9 mouse cellular contexts compared by ENCODE assay signal in the genomic region with DNA sequence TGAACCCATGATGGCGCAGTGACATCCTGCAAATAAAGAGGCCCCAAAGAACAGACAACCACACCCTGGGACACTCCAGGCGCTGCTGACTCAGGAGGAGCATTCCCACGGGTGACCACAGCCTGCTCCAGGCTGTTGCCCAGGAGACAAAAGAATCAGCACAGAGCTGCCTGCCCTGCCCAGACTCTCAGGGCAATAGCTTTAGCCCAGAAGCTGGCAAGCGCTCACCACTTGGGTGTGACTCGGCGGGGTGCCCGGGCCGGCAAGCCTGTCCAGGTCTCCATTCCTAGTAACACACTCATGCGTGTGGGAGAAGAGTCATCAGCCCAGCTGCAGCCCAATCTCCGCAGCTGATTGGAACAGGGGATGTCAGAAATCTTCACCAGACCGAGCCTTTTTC.
DNase-seq lines count a peak whose midpoint lies in the region; ATAC-seq lines count a peak whose summit lies in the region.
"Had no signal": no experiment of that assay in that cellular context is flagged by ENCODE, and none has a peak within 500 bp of the region (broad histone marks: within the 10 kb centered on the region; RNA-seq: fewer than 3 reads in every experiment).

No protein-coding gene starts in this region.

- intact Hi-C loops in left cerebral cortex, postnatal 25 days (cut with DNase I), result no loop called here

- WGBS in hindbrain, embryonic 10.5 days, result 57% methylated on average over 11 of the region's 11 CpGs
- WGBS in hindbrain, embryonic 11.5 days, result 59% methylated on average over 11 of the region's 11 CpGs
- 44% methylated on average over 11 of the region's 11 CpGs for WGBS in hindbrain, embryonic 14.5 days
- 37% methylated on average over 11 of the region's 11 CpGs for WGBS in neural tube, embryonic 15.5 days

- no peak for DNase-seq in hindbrain, embryonic 10.5 days (ENCODE audit: low spot score)
- no peak for DNase-seq in hindbrain, embryonic 11.5 days (ENCODE audit: low spot score)
- peak; percentile 51 to 73 for DNase-seq in cerebellum, postnatal 25 days
- peak; percentile 64 for DNase-seq in hindbrain, embryonic 14.5 days (ENCODE audit: low spot score)
- peak; percentile 11 to 36 for DNase-seq in left cerebral cortex, postnatal 25 days (ENCODE audit: low spot score in 2 of 2)
- peak; percentile 86 to 92 for DNase-seq in urinary bladder, postnatal 36 days (ENCODE audit: low spot score in 2 of 2)

- no peak overlapping the region for H3K9ac ChIP-seq in hindbrain, embryonic 11.5 days (ENCODE audit: low read depth, low read length)
- H3K9ac ChIP-seq in hindbrain, embryonic 14.5 days, result no peak overlapping the region
- no peak overlapping the region for H3K9ac ChIP-seq in neural tube, embryonic 15.5 days (replicated peaks)
- H3K9ac ChIP-seq: embryonic facial prominence, embryonic 12.5 days had no signal

- peak overlapping the region; percentile 72 for H3K27ac ChIP-seq in hindbrain, embryonic 10.5 days
- no peak overlapping the region for H3K27ac ChIP-seq in hindbrain, embryonic 11.5 days (ENCODE audit: low read depth, low read length)
- H3K27ac ChIP-seq in hindbrain, embryonic 14.5 days, result no peak overlapping the region
- no peak overlapping the region for H3K27ac ChIP-seq in neural tube, embryonic 15.5 days (replicated peaks)
- H3K27ac ChIP-seq: embryonic facial prominence, embryonic 12.5 days had no signal

- H3K4me1 ChIP-seq in hindbrain, embryonic 10.5 days (replicated peaks), result peaks cover 13% of the 10 kb centered on the region
- H3K4me1 ChIP-seq in hindbrain, embryonic 11.5 days (replicated peaks; ENCODE audit: control insufficient read depth, insufficient read depth, low read length), result no peaks in the 10 kb centered on the region
- H3K4me1 ChIP-seq in hindbrain, embryonic 14.5 days (replicated peaks; ENCODE audit: control insufficient read depth, insufficient read depth, low read length), result peaks cover 2% of the 10 kb centered on the region; the same call in 1 of the 2 replicates
- peaks cover 9% of the 10 kb centered on the region; the same call in 1 of the 2 replicates for H3K4me1 ChIP-seq in neural tube, embryonic 15.5 days

- H3K4me3 ChIP-seq in hindbrain, embryonic 10.5 days, result no peak overlapping the region
- H3K4me3 ChIP-seq in hindbrain, embryonic 11.5 days (ENCODE audit: low read depth, low read length), result no peak overlapping the region
- no peak overlapping the region for H3K4me3 ChIP-seq in hindbrain, embryonic 14.5 days (replicated peaks; ENCODE audit: low read length)
- no peak overlapping the region for H3K4me3 ChIP-seq in neural tube, embryonic 15.5 days (replicated peaks)
- H3K4me3 ChIP-seq: embryonic facial prominence, embryonic 12.5 days had no signal

- H3K4me2 ChIP-seq in hindbrain, embryonic 11.5 days (replicated peaks; ENCODE audit: low read depth, low read length), result no peak overlapping the region
- no peak overlapping the region for H3K4me2 ChIP-seq in hindbrain, embryonic 14.5 days (replicated peaks)
- H3K4me2 ChIP-seq in neural tube, embryonic 15.5 days, result no peak overlapping the region
- H3K4me2 ChIP-seq: embryonic facial prominence, embryonic 12.5 days had no signal

- no peaks in the 10 kb centered on the region for H3K36me3 ChIP-seq in hindbrain, embryonic 10.5 days
- H3K36me3 ChIP-seq in hindbrain, embryonic 11.5 days (ENCODE audit: control insufficient read depth, insufficient read depth, low read length), result no peaks in the 10 kb centered on the region
- no peaks in the 10 kb centered on the region for H3K36me3 ChIP-seq in hindbrain, embryonic 14.5 days (replicated peaks; ENCODE audit: control insufficient read depth, insufficient read depth)
- H3K36me3 ChIP-seq in neural tube, embryonic 15.5 days, result no peaks in the 10 kb centered on the region
- H3K36me3 ChIP-seq: embryonic facial prominence, embryonic 12.5 days had no signal

- no peak for ATAC-seq in hindbrain, embryonic 11.5 days (ENCODE audit: low FRiP score)
- ATAC-seq in hindbrain, embryonic 14.5 days (ENCODE audit: low FRiP score), result peak; percentile 80; the same call in 1 of the 2 replicates
- peak; percentile 74; the same call in 1 of the 2 replicates for ATAC-seq in neural tube, embryonic 15.5 days (ENCODE audit: low FRiP score)
- ATAC-seq in megakaryocyte progenitor cell, adult 5-6 weeks (replicated peaks; ENCODE audit: poor library complexity), result no peak

- peaks cover 10% of the 10 kb centered on the region; the same call in 1 of the 2 replicates for H3K9me3 ChIP-seq in hindbrain, embryonic 10.5 days
- no peaks in the 10 kb centered on the region for H3K9me3 ChIP-seq in hindbrain, embryonic 11.5 days (ENCODE audit: control insufficient read depth, low read length)
- H3K9me3 ChIP-seq in hindbrain, embryonic 14.5 days (ENCODE audit: control insufficient read depth, low read length), result no peaks in the 10 kb centered on the region
- 0 out of 2 replicates have a peak, but pooled peaks cover 4% of the 10 kb centered on the region for H3K9me3 ChIP-seq in neural tube, embryonic 15.5 days (replicated peaks)
- H3K9me3 ChIP-seq: embryonic facial prominence, embryonic 12.5 days had no signal

- peaks cover 25% of the 10 kb centered on the region for H3K27me3 ChIP-seq in hindbrain, embryonic 10.5 days (ENCODE audit: insufficient read depth, poor library complexity, severe bottlenecking)
- H3K27me3 ChIP-seq in hindbrain, embryonic 11.5 days (ENCODE audit: control insufficient read depth, insufficient read depth, low read length), result no peaks in the 10 kb centered on the region
- H3K27me3 ChIP-seq in hindbrain, embryonic 14.5 days (ENCODE audit: control insufficient read depth, insufficient read depth, low read length), result no peaks in the 10 kb centered on the region
- H3K27me3 ChIP-seq in neural tube, embryonic 15.5 days (replicated peaks), result 0 out of 2 replicates have a peak, but pooled peaks cover 2% of the 10 kb centered on the region
- H3K27me3 ChIP-seq: embryonic facial prominence, embryonic 12.5 days had no signal

Comparison
In these comparisons a context has a peak if more than half of its experiments do, and no peak if none do; other contexts are left out.
1. DNase-seq: peak in cerebellum, postnatal 25 days (2 of 2), hindbrain, embryonic 14.5 days (single experiment), left cerebral cortex, postnatal 25 days (2 of 2) and urinary bladder, postnatal 36 days (2 of 2); none in hindbrain, embryonic 10.5 days (single experiment) and hindbrain, embryonic 11.5 days (single experiment).
2. ATAC-seq: peak in hindbrain, embryonic 14.5 days (single experiment) and neural tube, embryonic 15.5 days (single experiment); none in hindbrain, embryonic 11.5 days (single experiment) and megakaryocyte progenitor cell, adult 5-6 weeks (single experiment).